Mouse (Mus musculus) hindbrain, embryonic 11.5 days (tissue): Measurements from ENCODE around the gene Lrrc49. TPM values are rescaled to one million over a fixed set of nuclear protein-coding genes. Genes with fewer than 3 reads are reported as not detected.

Experiments
- ATAC-seq: fragments of 200-750 bp; cut with Nextera tagmentation; 2 replicates; pipeline ENCODE4 v1.8.0; 2017; ENCODE audit warnings: mild to moderate bottlenecking, moderate TSS enrichment, moderate library complexity; ENCODE audit not compliant: low FRiP score
- DNase-seq: peaks from one replicate; pipeline ENCODE4 v3.0.0-alpha.2; 2015; ENCODE audit warnings: low spot score
- H3K27ac ChIP-seq: fragments of 300-500 bp; sonication (generic); 2 replicates; pipeline ENCODE4 v1.5.1; 2014; ENCODE audit warnings: mild to moderate bottlenecking, low read depth, low read length
- H3K27me3 ChIP-seq: fragments of 300-500 bp; sonication (generic); 2 replicates; pipeline ENCODE4 v1.6.1; 2014; ENCODE audit warnings: mild to moderate bottlenecking, low read length, moderate library complexity, mixed read lengths; ENCODE audit not compliant: control insufficient read depth, insufficient read depth
- H3K36me3 ChIP-seq: fragments of 300-500 bp; sonication (generic); 2 replicates; pipeline ENCODE4 v1.6.1; 2014; ENCODE audit warnings: mild to moderate bottlenecking, low read length, moderate library complexity, mixed read lengths; ENCODE audit not compliant: control insufficient read depth, insufficient read depth
- H3K4me1 ChIP-seq: fragments of 300-500 bp; sonication (generic); replicated peaks from 2 replicates; pipeline ENCODE4 v1.6.1; 2014; ENCODE audit warnings: low read length, mixed read lengths; ENCODE audit not compliant: control insufficient read depth, insufficient read depth
- H3K4me2 ChIP-seq: fragments of 300-500 bp; sonication (generic); replicated peaks from 2 replicates; pipeline ENCODE4 v1.6.1; 2014; ENCODE audit warnings: mild to moderate bottlenecking, low read depth, low read length
- H3K4me3 ChIP-seq: fragments of 300-500 bp; sonication (generic); 2 replicates; pipeline ENCODE4 v1.5.1; 2014; ENCODE audit warnings: low read depth, low read length
- H3K9ac ChIP-seq: fragments of 300-500 bp; sonication (generic); 2 replicates; pipeline ENCODE4 v1.6.1; 2014; ENCODE audit warnings: low read depth, low read length
- H3K9me3 ChIP-seq: fragments of 300-500 bp; sonication (generic); 2 replicates; pipeline ENCODE4 v1.6.1; 2016; ENCODE audit warnings: low read length; ENCODE audit not compliant: control insufficient read depth
- WGBS: fragments of 180-500 bp; shearing (Covaris S2); extraction: QIAGEN DNeasy Blood & Tissue Kit; methylation state at CpG from one replicate; pipeline ENCODE4 v1.1.7; 2014; 5-methylcytosine and 5-hydroxymethylcytosine counted together
- polyA plus RNA-seq: library from polyadenylated mRNA; unstranded; fragments of >200 nt; fragmentation: Nextera tagmentation; extraction: Ambion mirVana; gene quantifications from 2 replicates; pipeline ENCODE4 v1.2.1, GENCODE M21; 2014

Gene Lrrc49
- polyA plus RNA-seq, 1 experiment from 2014 or later: 60.5 TPM

DNA sequence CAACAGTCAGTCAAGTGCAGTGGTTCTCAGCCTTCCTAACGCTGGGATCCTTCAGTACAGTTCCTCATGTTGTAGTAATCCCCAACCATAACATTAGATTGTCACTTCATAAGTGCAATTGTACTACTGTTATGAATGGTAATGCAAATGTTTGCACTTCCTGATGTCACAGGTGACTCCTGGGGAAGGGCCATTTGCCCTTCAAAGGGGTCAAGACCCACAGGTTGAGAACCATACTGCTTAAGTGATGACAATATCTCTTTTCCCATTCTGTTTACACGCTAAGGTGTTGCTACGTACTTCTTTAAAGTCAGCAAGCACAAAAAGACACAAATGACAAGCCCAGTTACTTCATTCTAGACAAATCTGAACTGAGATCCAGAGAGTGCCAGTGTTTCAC lies 22.4 kb downstream of the Lrrc49 start:
- no peaks in the 10 kb centered on the region for H3K4me1 ChIP-seq
- no peak for DNase-seq
- no peak overlapping the region for H3K4me3 ChIP-seq
- ATAC-seq: no peak
- WGBS: 91% methylated on average over 3 of the region's 3 CpGs
- H3K9me3 ChIP-seq: no peaks in the 10 kb centered on the region
- H3K27me3 ChIP-seq: no peaks in the 10 kb centered on the region
- no peaks in the 10 kb centered on the region; the same call in 1 of the 2 replicates for H3K36me3 ChIP-seq
- no peak overlapping the region for H3K9ac ChIP-seq
- H3K4me2 ChIP-seq: no peak overlapping the region
- no peak overlapping the region for H3K27ac ChIP-seq

DNA sequence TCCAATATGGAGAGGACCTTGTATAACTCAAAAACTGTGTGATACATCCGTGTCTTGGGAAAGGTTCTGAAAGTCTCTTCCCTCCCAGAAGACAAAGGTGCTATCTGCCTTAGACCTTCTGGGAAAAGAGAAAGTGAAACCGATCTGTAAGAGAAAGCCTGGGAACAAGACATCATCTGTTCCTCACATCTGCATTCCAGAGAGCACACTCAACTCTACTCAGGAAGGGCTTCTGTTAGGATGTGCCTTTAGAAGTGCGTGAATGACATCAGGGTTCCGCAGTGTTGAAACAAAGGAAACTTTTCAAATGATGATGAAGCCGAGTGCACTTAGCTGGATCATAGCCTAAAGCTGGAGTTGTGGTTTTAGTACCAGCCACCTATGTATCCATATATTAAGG lies 23.1 kb downstream of the Lrrc49 start:
- H3K9me3 ChIP-seq: no peaks in the 10 kb centered on the region
- H3K27me3 ChIP-seq: no peaks in the 10 kb centered on the region
- H3K27ac ChIP-seq: no peak overlapping the region
- H3K4me1 ChIP-seq: no peaks in the 10 kb centered on the region
- no peaks in the 10 kb centered on the region; the same call in 1 of the 2 replicates for H3K36me3 ChIP-seq
- no peak overlapping the region for H3K4me2 ChIP-seq
- H3K4me3 ChIP-seq: no peak overlapping the region
- 91% methylated on average over 5 of the region's 5 CpGs for WGBS
- ATAC-seq (no peak), DNase-seq (no peak)
- no peak overlapping the region for H3K9ac ChIP-seq

DNA sequence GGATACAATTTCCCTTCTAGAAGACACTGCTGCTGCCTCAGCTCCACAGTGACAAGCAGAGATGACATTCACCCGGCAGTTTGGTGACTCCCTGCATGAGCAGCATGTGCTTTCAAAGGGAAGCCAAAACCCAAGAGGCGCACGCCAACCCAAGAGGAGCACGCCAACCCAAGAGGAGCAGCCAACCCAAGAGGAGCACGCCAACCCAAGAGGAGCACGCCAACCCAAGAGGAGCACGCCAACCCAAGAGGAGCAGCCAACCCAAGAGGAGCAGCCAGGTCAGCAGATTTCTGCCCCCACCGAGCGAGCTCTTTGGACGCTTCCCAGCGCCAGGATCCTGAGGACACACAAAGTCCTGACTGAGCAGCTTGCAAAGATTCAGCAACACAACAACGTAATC lies 23.6 kb downstream of the Lrrc49 start:
- H3K27me3 ChIP-seq: no peaks in the 10 kb centered on the region
- H3K9me3 ChIP-seq: no peaks in the 10 kb centered on the region
- no peaks in the 10 kb centered on the region; the same call in 1 of the 2 replicates for H3K36me3 ChIP-seq
- WGBS: 94% methylated on average over 12 of the region's 12 CpGs
- H3K4me3 ChIP-seq: no peak overlapping the region
- ATAC-seq (no peak), DNase-seq (no peak)
- no peak overlapping the region for H3K27ac ChIP-seq
- no peak overlapping the region for H3K9ac ChIP-seq
- H3K4me2 ChIP-seq: no peak overlapping the region
- no peaks in the 10 kb centered on the region for H3K4me1 ChIP-seq

GRCm38 (mm10) chr9:60662936-60663335 lies 25.0 kb downstream of the Lrrc49 start:
- Histone ChIP-seq H3K4me3 (no peak overlapping the region), H3K27ac (no peak overlapping the region), H3K4me1 (no peaks in the 10 kb centered on the region), H3K9me3 (no peaks in the 10 kb centered on the region), H3K4me2 (no peak overlapping the region), H3K36me3 (no peaks in the 10 kb centered on the region; the same call in 1 of the 2 replicates), H3K27me3 (no peaks in the 10 kb centered on the region), H3K9ac (no peak overlapping the region)
- DNase-seq: no peak
- 67% methylated on average over 2 of the region's 2 CpGs for WGBS
- no peak for ATAC-seq

- DNase-seq (no peak), ATAC-seq (no peak)
- Histone ChIP-seq H3K9me3 (no peaks in the 10 kb centered on the region), H3K4me1 (peaks cover 2% of the 10 kb centered on the region; the same call in 1 of the 2 replicates), H3K27ac (no peak overlapping the region), H3K36me3 (no peaks in the 10 kb centered on the region), H3K4me2 (no peak overlapping the region), H3K9ac (no peak overlapping the region), H3K27me3 (no peaks in the 10 kb centered on the region), H3K4me3 (no peak overlapping the region)
These were observed 34.4 kb downstream of the Lrrc49 start for GRCm38 (mm10) chr9:60653582-60653981.

DNA sequence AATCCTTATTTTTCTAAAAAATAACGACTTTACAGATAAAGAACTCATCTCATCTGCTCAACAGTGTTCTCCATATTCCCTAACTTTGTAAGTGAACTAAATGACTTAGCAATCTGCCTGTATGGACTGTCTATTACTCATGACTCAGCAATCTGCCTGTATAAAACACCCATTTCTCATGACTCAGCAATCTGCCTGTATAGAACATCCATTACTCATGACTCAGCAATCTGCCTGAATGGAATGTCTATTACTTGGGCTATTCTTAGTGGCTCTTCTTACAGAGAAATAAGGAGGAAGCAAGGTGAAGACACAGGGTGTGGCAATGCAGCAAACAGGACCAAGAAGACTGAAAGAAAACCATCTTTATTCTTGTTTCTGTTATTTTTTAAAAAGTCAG lies 34.8 kb downstream of the Lrrc49 start:
- ATAC-seq (no peak), DNase-seq (no peak)
- H3K9ac ChIP-seq: no peak overlapping the region
- H3K4me2 ChIP-seq: no peak overlapping the region
- no peaks in the 10 kb centered on the region for H3K9me3 ChIP-seq
- no peaks in the 10 kb centered on the region for H3K27me3 ChIP-seq
- H3K4me1 ChIP-seq: peaks cover 2% of the 10 kb centered on the region; the same call in 1 of the 2 replicates
- WGBS: 93% methylated on average over 1 of the region's 1 CpGs
- no peak overlapping the region for H3K27ac ChIP-seq
- no peaks in the 10 kb centered on the region for H3K36me3 ChIP-seq
- no peak overlapping the region for H3K4me3 ChIP-seq

GRCm38 (mm10) chr9:60650277-60650676 lies 37.7 kb downstream of the Lrrc49 start:
- WGBS: 68% methylated on average over 6 of the region's 6 CpGs
- Histone ChIP-seq H3K4me1 (peaks cover 2% of the 10 kb centered on the region; the same call in 1 of the 2 replicates), H3K27ac (no peak overlapping the region), H3K9ac (no peak overlapping the region), H3K4me2 (no peak overlapping the region), H3K4me3 (no peak overlapping the region), H3K9me3 (no peaks in the 10 kb centered on the region), H3K27me3 (no peaks in the 10 kb centered on the region), H3K36me3 (no peaks in the 10 kb centered on the region)
- ATAC-seq (no peak), DNase-seq (no peak)

- no peaks in the 10 kb centered on the region for H3K27me3 ChIP-seq
- H3K4me3 ChIP-seq: no peak overlapping the region
- H3K27ac ChIP-seq: no peak overlapping the region
- no peak for ATAC-seq
- H3K9ac ChIP-seq: 0 out of 2 replicates have a peak overlapping the region, but pooled peaks have one; percentile 19
- peaks cover 2% of the 10 kb centered on the region; the same call in 1 of the 2 replicates for H3K4me1 ChIP-seq
- no peaks in the 10 kb centered on the region for H3K36me3 ChIP-seq
- H3K4me2 ChIP-seq: no peak overlapping the region
- no peaks in the 10 kb centered on the region for H3K9me3 ChIP-seq
- WGBS: 37% methylated on average over 18 of the region's 18 CpGs
- peak; percentile 29 for DNase-seq
These were observed 38.7 kb downstream of the Lrrc49 start for GRCm38 (mm10) chr9:60648981-60649975.

GRCm38 (mm10) chr9:60633601-60634000 lies 54.4 kb downstream of the Lrrc49 start:
- Histone ChIP-seq H3K27me3 (no peaks in the 10 kb centered on the region), H3K4me2 (no peak overlapping the region), H3K4me3 (no peak overlapping the region), H3K9ac (no peak overlapping the region), H3K27ac (no peak overlapping the region), H3K9me3 (no peaks in the 10 kb centered on the region), H3K4me1 (no peaks in the 10 kb centered on the region), H3K36me3 (no peaks in the 10 kb centered on the region)
- DNase-seq (no peak), ATAC-seq (no peak)
- 69% methylated on average over 2 of the region's 2 CpGs for WGBS
